Mouse (Mus musculus) T-helper 2 cell (primary cell): Measurements from ENCODE around the gene Gm21953.
"Not testable (repeated sequence)": the region's sequence is repeated elsewhere in the genome, so short reads cannot be mapped to it uniquely, and the experiment has no call there.

Experiments used
- in situ Hi-C: fragments of 300-600 bp; cut with MboI, MseI; formaldehyde crosslinking; loops from one replicate; pipeline ENCODE4 v1.15.1; 2025; ENCODE audit warnings: high pct_unique_total_duplicates

Gm21953 gene

GRCm38 (mm10) chr4:42293967-42294366 is at the start of gene Gm21953:
Gm21953 (plus strand) TSS chr4:42294267.
- in situ Hi-C loops: not testable (repeated sequence)

- in situ Hi-C loops: loop anchor here (25.0 kb wide), 1 partner anchor 493 kb away; the partner anchor contains the start of genes Ccl27a, Galt and Sigmar1
Observed at GRCm38 (mm10) chr4:42255467-42255866, 38.6 kb upstream of the Gm21953 start, which contains the start of gene Ccl21b. Ccl21b (plus strand) TSS chr4:42255767.

- in situ Hi-C loops: not testable (repeated sequence)
Observed at GRCm38 (mm10) chr4:42318034-42318433, 24.0 kb downstream of the Gm21953 start, which contains the start of gene Fam205a3. Fam205a3 (plus strand) TSS chr4:42318334.
